Mouse (Mus musculus) intestine, postnatal 0 days (tissue): ENCODE measurements around the gene Mamdc2. TPM values are rescaled to one million over a fixed set of nuclear protein-coding genes. Genes with fewer than 3 reads are reported as not detected.
A peak's percentile ranks its signal among the peaks of the same experiment; 100 is the strongest.

Source experiments
- ATAC-seq: fragments of 200-750 bp; cut with Nextera tagmentation; 2 replicates; pipeline ENCODE4 v1.8.0; 2017; ENCODE audit warnings: mild to moderate bottlenecking, moderate TSS enrichment, moderate library complexity
- H3K27ac ChIP-seq: fragments of 300-500 bp; sonication (generic); 2 replicates; pipeline ENCODE4 v1.5.1; 2014; ENCODE audit warnings: mild to moderate bottlenecking, low read depth, low read length, moderate library complexity
- H3K27me3 ChIP-seq: fragments of 300-500 bp; sonication (generic); replicated peaks from 2 replicates; pipeline ENCODE4 v1.6.1; 2014; ENCODE audit warnings: low read length, mixed read lengths; ENCODE audit not compliant: control insufficient read depth, insufficient read depth
- H3K36me3 ChIP-seq: fragments of 300-500 bp; sonication (generic); 2 replicates; pipeline ENCODE4 v1.6.1; 2014; ENCODE audit warnings: mild to moderate bottlenecking, moderate library complexity; ENCODE audit not compliant: control insufficient read depth, insufficient read depth
- H3K4me1 ChIP-seq: fragments of 300-500 bp; sonication (generic); replicated peaks from 2 replicates; pipeline ENCODE4 v1.6.1; 2014; ENCODE audit warnings: antibody characterized with exemption, low read length, mixed read lengths; ENCODE audit not compliant: control insufficient read depth, insufficient read depth
- H3K4me2 ChIP-seq: fragments of 300-500 bp; sonication (generic); replicated peaks from 2 replicates; pipeline ENCODE4 v1.6.1; 2014; ENCODE audit warnings: low read depth, mild to moderate bottlenecking, moderate library complexity
- H3K4me3 ChIP-seq: fragments of 300-500 bp; sonication (generic); 2 replicates; pipeline ENCODE4 v1.5.1; 2014; ENCODE audit warnings: low read depth, low read length
- H3K9ac ChIP-seq: fragments of 300-500 bp; sonication (generic); 2 replicates; pipeline ENCODE4 v1.6.1; 2014; ENCODE audit warnings: mild to moderate bottlenecking, low read depth, low read length
- H3K9me3 ChIP-seq: fragments of 300-500 bp; sonication (generic); 2 replicates; pipeline ENCODE4 v1.6.1; 2016; ENCODE audit warnings: mixed run types; ENCODE audit not compliant: control insufficient read depth
- CTCF ChIP-seq: sonication (generic); IDR thresholded peaks from 2 replicates; pipeline ENCODE4 v1.5.1; 2016; ENCODE audit warnings: low read depth, mild to moderate bottlenecking, control low read depth, antibody characterized with exemption, moderate library complexity
- WGBS: fragments of 180-500 bp; shearing (Covaris S2); extraction: QIAGEN DNeasy Blood & Tissue Kit; methylation state at CpG from one replicate; pipeline ENCODE4 v1.1.7; 2014; 5-methylcytosine and 5-hydroxymethylcytosine counted together
- polyA plus RNA-seq: library from polyadenylated mRNA; unstranded; fragments of >200 nt; fragmentation: Nextera tagmentation; extraction: Ambion mirVana; gene quantifications from 2 replicates; pipeline ENCODE4 v1.2.1, GENCODE M21; 2015

Mamdc2 gene
- polyA plus RNA-seq, 1 experiment from 2014 or later = 2.6 TPM

DNA sequence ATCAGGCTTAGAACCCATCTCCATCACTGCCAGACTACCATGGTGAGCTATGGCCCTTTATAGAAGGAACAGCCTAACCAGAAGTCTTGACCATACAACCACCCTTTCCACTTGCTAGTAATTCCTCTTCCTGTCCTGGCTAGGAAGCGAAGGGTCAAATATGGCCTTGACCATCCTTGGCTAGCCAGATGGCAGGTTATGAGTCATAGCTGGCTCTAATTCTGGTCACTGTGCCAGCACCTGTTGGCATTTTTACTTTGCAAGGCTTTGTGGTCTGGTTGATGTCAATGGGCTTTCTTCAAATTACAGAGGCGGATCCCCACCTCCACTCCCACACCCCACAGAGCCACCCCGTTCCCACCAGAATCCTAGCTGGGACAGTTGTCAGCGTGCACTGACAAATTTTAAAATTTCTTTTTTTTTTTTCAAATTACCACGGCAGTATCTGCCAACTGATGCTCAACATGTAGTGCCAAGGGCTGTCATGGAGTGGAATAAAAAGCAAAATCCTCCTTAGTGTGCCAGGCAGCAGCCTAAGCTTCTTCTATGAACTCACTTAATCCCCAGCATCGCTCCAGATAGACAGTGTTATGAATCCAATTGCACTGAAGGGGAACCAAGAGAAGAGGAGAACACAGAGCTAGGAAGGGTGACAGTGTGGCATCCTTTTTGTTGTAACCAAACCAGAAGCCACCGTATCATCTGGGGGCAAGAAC, 73.1 kb downstream of the Mamdc2 start:
- ATAC-seq = no peak
- 89% methylated on average over 7 of the region's 7 CpGs for WGBS
- no peak overlapping the region for H3K9ac ChIP-seq
- H3K27me3 ChIP-seq = no peaks in the 10 kb centered on the region
- H3K27ac ChIP-seq = no peak overlapping the region
- H3K4me1 ChIP-seq = no peaks in the 10 kb centered on the region
- no peaks in the 10 kb centered on the region for H3K36me3 ChIP-seq
- no peaks in the 10 kb centered on the region for H3K9me3 ChIP-seq
- H3K4me2 ChIP-seq = no peak overlapping the region
- no peak for TF ChIP-seq CTCF
- H3K4me3 ChIP-seq = no peak overlapping the region

DNA sequence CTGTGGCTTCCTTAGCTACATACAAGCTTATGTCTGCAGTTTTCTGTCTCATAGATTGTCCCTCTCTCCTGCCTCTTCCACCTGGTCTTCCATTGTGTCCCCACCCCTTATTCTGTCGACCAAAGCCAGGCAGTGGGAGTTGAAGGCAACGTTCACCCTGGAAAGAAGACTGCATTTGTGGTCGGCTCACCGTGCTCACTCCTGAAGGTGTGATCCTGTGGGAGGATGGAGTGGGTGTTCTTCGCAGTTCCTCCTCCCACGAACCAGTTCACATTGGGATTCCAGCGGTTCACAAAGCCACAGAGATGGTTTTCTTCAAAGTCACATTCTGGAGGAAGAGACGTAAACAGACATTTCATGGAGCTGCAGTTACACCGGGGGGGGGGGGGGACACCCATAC, 74.5 kb downstream of the Mamdc2 start:
- no peak overlapping the region for H3K27ac ChIP-seq
- no peak for ATAC-seq
- WGBS = 69% methylated on average over 9 of the region's 9 CpGs

DNA sequence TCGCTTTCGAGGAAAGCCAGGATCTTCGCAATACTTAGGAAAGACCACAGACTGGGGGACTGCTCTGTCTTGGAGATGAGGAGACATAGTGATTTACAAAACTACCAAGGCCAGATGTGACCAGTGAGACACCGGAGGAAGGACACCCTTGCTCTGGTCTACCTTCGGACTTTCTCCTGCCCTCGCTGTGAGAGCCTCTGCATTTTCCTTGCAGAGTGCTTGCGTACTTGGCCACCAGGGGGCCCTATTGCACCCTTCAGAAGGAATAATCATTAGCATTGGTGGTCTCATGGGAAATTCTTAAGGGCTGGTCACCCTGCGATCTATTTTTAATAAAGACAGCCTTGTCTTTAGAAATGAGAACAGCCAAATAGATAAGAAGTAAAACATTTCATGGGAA, 75.0 kb downstream of the Mamdc2 start:
- Histone ChIP-seq H3K4me2 (no peak overlapping the region), H3K36me3 (no peaks in the 10 kb centered on the region), H3K4me1 (no peaks in the 10 kb centered on the region), H3K9me3 (no peaks in the 10 kb centered on the region), H3K9ac (no peak overlapping the region), H3K27me3 (no peaks in the 10 kb centered on the region), H3K4me3 (no peak overlapping the region), H3K27ac (no peak overlapping the region)
- ATAC-seq = no peak
- peak; percentile 86 for TF ChIP-seq CTCF
- WGBS = 41% methylated on average over 8 of the region's 8 CpGs

More for the DNA sequence above, 74.5 kb downstream of the Mamdc2 start:
- Histone ChIP-seq H3K27me3 (no peaks in the 10 kb centered on the region), H3K4me3 (no peak overlapping the region), H3K36me3 (no peaks in the 10 kb centered on the region), H3K9me3 (no peaks in the 10 kb centered on the region), H3K4me1 (no peaks in the 10 kb centered on the region), H3K4me2 (no peak overlapping the region), H3K9ac (no peak overlapping the region)
- no peak for TF ChIP-seq CTCF

DNA sequence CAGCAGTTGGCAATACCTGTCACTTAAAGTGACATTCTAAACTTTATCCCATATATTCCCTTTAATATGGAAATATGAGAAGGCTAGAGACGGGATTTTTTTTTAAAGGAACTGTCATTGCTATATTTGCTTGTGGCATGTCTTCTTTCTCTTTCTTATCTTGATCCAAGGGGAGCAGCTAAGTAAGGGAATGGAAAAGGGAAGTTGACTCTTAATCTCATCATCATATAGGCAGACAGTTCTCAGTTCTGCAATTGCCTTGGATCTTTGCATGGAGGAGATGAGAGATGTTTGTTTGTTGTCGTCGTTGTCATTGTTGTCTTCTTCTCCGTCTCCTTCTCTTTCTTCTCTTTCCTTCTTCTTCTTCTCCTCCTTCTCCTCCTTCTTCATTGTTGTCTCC, 79.0 kb downstream of the Mamdc2 start:
- H3K36me3 ChIP-seq = no peaks in the 10 kb centered on the region
- no peak overlapping the region for H3K4me2 ChIP-seq
- no peak overlapping the region for H3K9ac ChIP-seq
- ATAC-seq = no peak
- no peak overlapping the region for H3K27ac ChIP-seq
- no peak overlapping the region for H3K4me3 ChIP-seq
- no peaks in the 10 kb centered on the region for H3K4me1 ChIP-seq
- no peak for TF ChIP-seq CTCF
- no peaks in the 10 kb centered on the region for H3K27me3 ChIP-seq
- 91% methylated on average over 4 of the region's 4 CpGs for WGBS
- H3K9me3 ChIP-seq = no peaks in the 10 kb centered on the region

DNA sequence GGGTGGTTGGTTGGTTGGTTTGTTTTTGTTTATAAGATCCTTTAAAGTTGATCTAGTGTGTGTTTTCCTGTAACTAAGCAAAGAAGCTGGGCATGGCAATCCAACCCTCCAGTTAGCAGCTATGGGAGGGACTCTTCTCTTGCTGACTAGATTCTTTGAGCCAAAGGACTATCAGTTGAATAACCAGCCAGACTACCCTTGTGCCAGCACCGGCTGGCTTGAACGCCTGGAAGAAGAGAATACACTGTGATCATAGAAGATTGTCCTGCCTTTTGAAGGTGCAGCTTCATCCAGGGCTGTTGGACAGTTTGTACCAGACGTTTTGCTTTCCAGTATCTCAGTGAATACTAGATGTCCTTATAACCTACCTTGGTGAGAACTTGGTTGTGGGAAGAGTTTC, 86.2 kb downstream of the Mamdc2 start:
- no peak for TF ChIP-seq CTCF

DNA sequence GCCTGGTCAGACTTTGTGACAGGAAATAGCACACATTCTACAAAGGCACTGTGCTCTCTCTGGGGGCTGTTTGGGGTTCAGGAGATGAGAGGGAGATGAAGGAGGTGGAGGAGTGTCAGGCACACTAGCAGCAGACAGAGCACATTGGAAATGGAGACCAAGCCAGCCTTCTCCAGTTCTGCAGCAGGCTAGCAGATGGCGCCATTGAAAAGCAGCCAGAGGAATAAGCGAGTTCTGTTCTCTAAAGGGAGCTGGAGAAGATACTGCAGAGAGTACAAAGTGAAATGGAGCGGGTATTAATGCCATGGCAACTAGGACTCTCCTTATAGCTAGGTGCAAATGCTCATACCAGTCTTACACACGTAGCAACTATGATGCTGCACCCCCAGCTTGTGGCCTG, 87.1 kb downstream of the Mamdc2 start:
- H3K27ac ChIP-seq = no peak overlapping the region
- no peaks in the 10 kb centered on the region for H3K4me1 ChIP-seq
- H3K36me3 ChIP-seq = no peaks in the 10 kb centered on the region
- H3K27me3 ChIP-seq = no peaks in the 10 kb centered on the region
- TF ChIP-seq CTCF = no peak
- H3K4me3 ChIP-seq = no peak overlapping the region
- H3K9me3 ChIP-seq = no peaks in the 10 kb centered on the region
- no peak overlapping the region for H3K9ac ChIP-seq
- H3K4me2 ChIP-seq = no peak overlapping the region
- ATAC-seq = no peak
- WGBS = 75% methylated on average over 4 of the region's 4 CpGs

More for the DNA sequence above, 86.2 kb downstream of the Mamdc2 start:
- 79% methylated on average over 3 of the region's 3 CpGs for WGBS
- no peak overlapping the region for H3K27ac ChIP-seq
- no peak overlapping the region for H3K4me2 ChIP-seq
- H3K4me1 ChIP-seq = no peaks in the 10 kb centered on the region
- ATAC-seq = no peak
- H3K27me3 ChIP-seq = no peaks in the 10 kb centered on the region
- H3K9ac ChIP-seq = no peak overlapping the region
- H3K9me3 ChIP-seq = no peaks in the 10 kb centered on the region
- H3K4me3 ChIP-seq = no peak overlapping the region
- H3K36me3 ChIP-seq = no peaks in the 10 kb centered on the region
